Mouse (Mus musculus): Measurements from ENCODE around the gene Prtn3. TPM values are rescaled to one million over a fixed set of nuclear protein-coding genes. Genes with fewer than 3 reads are reported as not detected.

Prtn3 gene
- polyA plus RNA-seq, 1 experiment from 2014 or later: 5.6 TPM

GRCm38 (mm10) chr10:79896814-79897213 is 22.5 kb downstream of the Prtn3 start:
- H3K4me2 ChIP-seq (replicated peaks): no peak overlapping the region
- WGBS: 83% methylated on average over 13 of the region's 13 CpGs
- no peak overlapping the region for H3K9ac ChIP-seq
- H3K27me3 ChIP-seq: no peaks in the 10 kb centered on the region
- no peak overlapping the region for H3K27ac ChIP-seq (replicated peaks)
- H3K4me3 ChIP-seq (replicated peaks): no peak overlapping the region
- no peaks in the 10 kb centered on the region for H3K9me3 ChIP-seq (replicated peaks)
- H3K36me3 ChIP-seq: peaks cover 63% of the 10 kb centered on the region
- 0 out of 2 replicates have a peak, but pooled peaks cover 4% of the 10 kb centered on the region for H3K4me1 ChIP-seq
- no peak for ATAC-seq (ENCODE audit: insufficient number of reproducible peaks, low FRiP score, low TSS enrichment, low read depth)

- no peak overlapping the region for H3K4me2 ChIP-seq (replicated peaks)
- no peaks in the 10 kb centered on the region for H3K27me3 ChIP-seq
- no peak overlapping the region for H3K4me3 ChIP-seq (replicated peaks)
- peaks cover 67% of the 10 kb centered on the region for H3K36me3 ChIP-seq
- H3K9me3 ChIP-seq (replicated peaks): no peaks in the 10 kb centered on the region
- H3K4me1 ChIP-seq: 0 out of 2 replicates have a peak, but pooled peaks cover 4% of the 10 kb centered on the region
- 52% methylated on average over 20 of the region's 20 CpGs for WGBS
- no peak for ATAC-seq (ENCODE audit: insufficient number of reproducible peaks, low FRiP score, low TSS enrichment, low read depth)
- no peak overlapping the region for H3K27ac ChIP-seq (replicated peaks)
- no peak overlapping the region for H3K9ac ChIP-seq
Measured at GRCm38 (mm10) chr10:79897316-79898245, 23.3 kb downstream of the Prtn3 start.

- no peak overlapping the region for H3K4me2 ChIP-seq (replicated peaks)
- H3K4me3 ChIP-seq (replicated peaks): no peak overlapping the region
- no peak for ATAC-seq (ENCODE audit: insufficient number of reproducible peaks, low FRiP score, low TSS enrichment, low read depth)
- no peaks in the 10 kb centered on the region for H3K9me3 ChIP-seq (replicated peaks)
- H3K27ac ChIP-seq (replicated peaks): no peak overlapping the region
- no peak overlapping the region for H3K9ac ChIP-seq
- no peaks in the 10 kb centered on the region for H3K27me3 ChIP-seq
- peaks cover 79% of the 10 kb centered on the region for H3K36me3 ChIP-seq
- H3K4me1 ChIP-seq: no peaks in the 10 kb centered on the region
- 49% methylated on average over 2 of the region's 2 CpGs for WGBS
Measured at GRCm38 (mm10) chr10:79900951-79901410, 26.7 kb downstream of the Prtn3 start.

GRCm38 (mm10) chr10:79906712-79907111 is 32.4 kb downstream of the Prtn3 start:
- ATAC-seq (ENCODE audit: insufficient number of reproducible peaks, low FRiP score, low TSS enrichment, low read depth): no peak
- Histone ChIP-seq H3K27me3 (no peaks in the 10 kb centered on the region), H3K9me3 (replicated peaks) (no peaks in the 10 kb centered on the region)

GRCm38 (mm10) chr10:79907415-79907814 is 33.1 kb downstream of the Prtn3 start:
- Histone ChIP-seq H3K4me1 (peaks cover 19% of the 10 kb centered on the region), H3K36me3 (peaks cover 59% of the 10 kb centered on the region), H3K27me3 (no peaks in the 10 kb centered on the region), H3K9me3 (replicated peaks) (no peaks in the 10 kb centered on the region), H3K4me2 (replicated peaks) (no peak overlapping the region), H3K9ac (no peak overlapping the region), H3K27ac (replicated peaks) (no peak overlapping the region), H3K4me3 (replicated peaks) (no peak overlapping the region)
- no peak for ATAC-seq (ENCODE audit: insufficient number of reproducible peaks, low FRiP score, low TSS enrichment, low read depth)
- 92% methylated on average over 10 of the region's 10 CpGs for WGBS

More at GRCm38 (mm10) chr10:79906712-79907111, 32.4 kb downstream of the Prtn3 start:
- WGBS: 90% methylated on average over 9 of the region's 9 CpGs
- H3K9ac ChIP-seq: no peak overlapping the region
- peaks cover 55% of the 10 kb centered on the region for H3K36me3 ChIP-seq
- H3K4me3 ChIP-seq (replicated peaks): no peak overlapping the region
- no peak overlapping the region for H3K4me2 ChIP-seq (replicated peaks)
- H3K4me1 ChIP-seq: peaks cover 17% of the 10 kb centered on the region
- no peak overlapping the region for H3K27ac ChIP-seq (replicated peaks)

GRCm38 (mm10) chr10:79908167-79909091 is 34.2 kb downstream of the Prtn3 start, which contains the start of gene Med16:
Med16 (minus strand) TSS chr10:79908923.
- no peaks in the 10 kb centered on the region for H3K9me3 ChIP-seq (replicated peaks)
- H3K36me3 ChIP-seq: peaks cover 50% of the 10 kb centered on the region
- peak within 1 kb of the TSS; percentile 46 for H3K4me2 ChIP-seq (replicated peaks)
- ATAC-seq (ENCODE audit: insufficient number of reproducible peaks, low FRiP score, low TSS enrichment, low read depth): peak; percentile 95
- peak within 1 kb of the TSS; percentile 99 for H3K27ac ChIP-seq (replicated peaks)
- H3K27me3 ChIP-seq: no peaks in the 10 kb centered on the region
- 1% methylated on average over 52 of the region's 52 CpGs for WGBS
- H3K4me3 ChIP-seq (replicated peaks): peak within 1 kb of the TSS; percentile 91
- H3K9ac ChIP-seq: peak within 1 kb of the TSS; percentile 90
- H3K4me1 ChIP-seq: peaks cover 26% of the 10 kb centered on the region

- peak; percentile 72 for ATAC-seq (ENCODE audit: insufficient number of reproducible peaks, low FRiP score, low TSS enrichment, low read depth)
- H3K4me3 ChIP-seq (replicated peaks): peak overlapping the region; percentile 91
- WGBS: 23% methylated on average over 14 of the region's 14 CpGs
- H3K4me1 ChIP-seq: peaks cover 27% of the 10 kb centered on the region
- no peaks in the 10 kb centered on the region for H3K9me3 ChIP-seq (replicated peaks)
- H3K4me2 ChIP-seq (replicated peaks): peak overlapping the region; percentile 46
- H3K27ac ChIP-seq (replicated peaks): peak overlapping the region; percentile 99
- no peaks in the 10 kb centered on the region for H3K27me3 ChIP-seq
- H3K9ac ChIP-seq: no peak overlapping the region
- H3K36me3 ChIP-seq: peaks cover 45% of the 10 kb centered on the region
Measured at GRCm38 (mm10) chr10:79909092-79909922, 35.0 kb downstream of the Prtn3 start.

- ATAC-seq (ENCODE audit: insufficient number of reproducible peaks, low FRiP score, low TSS enrichment, low read depth): no peak
- no peak within 1 kb of the TSS for H3K9ac ChIP-seq
- no peaks in the 10 kb centered on the region for H3K9me3 ChIP-seq (replicated peaks)
- H3K4me2 ChIP-seq (replicated peaks): no peak within 1 kb of the TSS
- no peaks in the 10 kb centered on the region for H3K27me3 ChIP-seq
- H3K27ac ChIP-seq (replicated peaks): peak within 1 kb of the TSS; percentile 99
- 92% methylated on average over 4 of the region's 4 CpGs for WGBS
- H3K4me1 ChIP-seq: peaks cover 40% of the 10 kb centered on the region
- no peak within 1 kb of the TSS for H3K4me3 ChIP-seq (replicated peaks)
- H3K36me3 ChIP-seq: peaks cover 32% of the 10 kb centered on the region
Measured at GRCm38 (mm10) chr10:79910556-79910955, 36.3 kb downstream of the Prtn3 start, which contains the start of gene Gm26602. Gm26602 (plus strand) TSS chr10:79910856.

GRCm38 (mm10) chr10:79912412-79912811 is 38.1 kb downstream of the Prtn3 start:
- H3K27me3 ChIP-seq: peaks cover under 1% of the 10 kb centered on the region; the same call in 1 of the 2 replicates
- ATAC-seq (ENCODE audit: insufficient number of reproducible peaks, low FRiP score, low TSS enrichment, low read depth): no peak
- peaks cover 49% of the 10 kb centered on the region for H3K4me1 ChIP-seq
- no peaks in the 10 kb centered on the region for H3K9me3 ChIP-seq (replicated peaks)
- no peak overlapping the region for H3K4me2 ChIP-seq (replicated peaks)
- no peak overlapping the region for H3K4me3 ChIP-seq (replicated peaks)
- no peak overlapping the region for H3K27ac ChIP-seq (replicated peaks)
- peaks cover 18% of the 10 kb centered on the region for H3K36me3 ChIP-seq
- WGBS: 64% methylated on average over 20 of the region's 20 CpGs
- H3K9ac ChIP-seq: no peak overlapping the region
